Mouse (Mus musculus): ENCODE data around the gene Maml1. TPM values are rescaled to one million over a fixed set of nuclear protein-coding genes. Genes with fewer than 3 reads are reported as not detected.

Maml1 gene
- polyA plus RNA-seq, 1 experiment, result 35.3 TPM

- DNase-seq, result no peak
- H3K27ac ChIP-seq (ENCODE audit: control insufficient read depth, insufficient read depth, low read length), result no peak overlapping the region; the same call in 1 of the 2 replicates
- no peaks in the 10 kb centered on the region for H3K27me3 ChIP-seq (ENCODE audit: control insufficient read depth, insufficient read depth, low read length)
- no peak overlapping the region; the same call in 1 of the 2 replicates for H3K4me3 ChIP-seq (ENCODE audit: control insufficient read depth, insufficient read depth, low read length)
- TF ChIP-seq CTCF (IDR thresholded peaks at IDR 0.05; ENCODE audit: borderline replicate concordance, control insufficient read depth, extremely low read depth, insufficient read depth, low read length, poor library complexity), result no peak
- TF ChIP-seq POLR2A (IDR thresholded peaks at IDR 0.05; ENCODE audit: control insufficient read depth, extremely low read depth, insufficient read depth, low read length, poor library complexity), result no peak
- peaks cover 7% of the 10 kb centered on the region for H3K4me1 ChIP-seq (replicated peaks; ENCODE audit: control insufficient read depth, insufficient read depth, low read length)
- 92% methylated on average over 3 of the region's 3 CpGs for WGBS
- peaks cover 10% of the 10 kb centered on the region for H3K36me3 ChIP-seq (ENCODE audit: control insufficient read depth, insufficient read depth, low read length)
Observed at GRCm38 (mm10) chr11:50211322-50212059, 80.6 kb downstream of the Maml1 start.

- DNase-seq, result peak; percentile 78
- TF ChIP-seq POLR2A (IDR thresholded peaks at IDR 0.05; ENCODE audit: control insufficient read depth, extremely low read depth, insufficient read depth, low read length, poor library complexity) (peak; percentile 95), CTCF (IDR thresholded peaks at IDR 0.05; ENCODE audit: borderline replicate concordance, control insufficient read depth, extremely low read depth, insufficient read depth, low read length, poor library complexity) (peak; percentile 51; the same call in 1 of the 2 replicates)
- Histone ChIP-seq H3K4me1 (replicated peaks; ENCODE audit: control insufficient read depth, insufficient read depth, low read length) (peaks cover 7% of the 10 kb centered on the region), H3K27ac (ENCODE audit: control insufficient read depth, insufficient read depth, low read length) (peak within 1 kb of the TSS; percentile 83), H3K4me3 (ENCODE audit: control insufficient read depth, insufficient read depth, low read length) (peak within 1 kb of the TSS; percentile 93), H3K36me3 (ENCODE audit: control insufficient read depth, insufficient read depth, low read length) (peaks cover 19% of the 10 kb centered on the region), H3K27me3 (ENCODE audit: control insufficient read depth, insufficient read depth, low read length) (no peaks in the 10 kb centered on the region)
- WGBS, result under 1% methylated on average over 48 of the region's 48 CpGs
Observed at GRCm38 (mm10) chr11:50210505-50211151, 81.5 kb downstream of the Maml1 start, which contains the start of the genes Sqstm1 and Mgat4b. Sqstm1 (minus strand) TSS chr11:50210827. Mgat4b (plus strand) TSS chr11:50210890.

DNA sequence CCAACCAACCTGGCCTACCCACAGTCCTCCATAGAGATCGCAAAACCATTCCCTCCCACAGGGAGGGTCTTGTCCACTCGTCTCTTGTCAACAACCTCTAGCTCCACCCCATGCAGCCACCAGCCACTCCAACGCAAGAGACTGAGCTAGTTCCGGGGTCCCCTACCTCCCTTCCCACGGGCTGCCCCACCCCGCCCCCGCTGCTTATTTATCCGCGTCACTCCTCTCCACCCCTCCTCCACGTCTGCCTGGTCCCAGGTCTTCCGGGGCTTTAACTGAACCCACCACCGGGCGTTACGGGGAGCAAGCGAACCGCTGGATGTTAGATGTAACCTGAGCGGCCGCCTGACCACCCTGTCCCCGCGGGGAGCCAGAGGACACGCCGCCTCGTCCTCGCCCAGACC lies 82.0 kb downstream of the Maml1 start:
- TF ChIP-seq CTCF (IDR thresholded peaks at IDR 0.05; ENCODE audit: borderline replicate concordance, control insufficient read depth, extremely low read depth, insufficient read depth, low read length, poor library complexity) (no peak), POLR2A (IDR thresholded peaks at IDR 0.05; ENCODE audit: control insufficient read depth, extremely low read depth, insufficient read depth, low read length, poor library complexity) (no peak)

DNA sequence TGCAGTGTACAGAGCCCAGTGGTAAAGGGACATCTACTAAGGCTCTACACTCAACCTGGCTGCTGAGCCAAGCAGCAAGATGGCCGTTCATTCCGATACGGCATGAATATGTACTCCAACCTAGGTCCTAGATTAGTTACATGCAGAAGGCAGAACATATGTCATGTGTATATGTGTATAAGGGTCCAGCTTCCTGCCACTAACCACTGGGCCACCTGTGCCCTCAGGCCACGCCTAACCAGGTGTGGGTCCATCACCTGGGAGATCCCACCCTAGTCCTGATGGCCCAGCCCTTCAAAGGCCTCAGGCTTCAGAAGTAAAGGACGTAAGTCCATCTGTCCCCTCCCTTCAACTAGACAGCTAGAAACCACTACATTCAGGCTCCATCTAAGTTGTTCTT lies 84.1 kb downstream of the Maml1 start:
- H3K4me3 ChIP-seq (ENCODE audit: control insufficient read depth, insufficient read depth, low read length), result no peak overlapping the region
- no peak for DNase-seq
- H3K27ac ChIP-seq (ENCODE audit: control insufficient read depth, insufficient read depth, low read length), result no peak overlapping the region
- no peak for TF ChIP-seq CTCF (IDR thresholded peaks at IDR 0.05; ENCODE audit: borderline replicate concordance, control insufficient read depth, extremely low read depth, insufficient read depth, low read length, poor library complexity)
- no peak for TF ChIP-seq POLR2A (IDR thresholded peaks at IDR 0.05; ENCODE audit: control insufficient read depth, extremely low read depth, insufficient read depth, low read length, poor library complexity)
- H3K36me3 ChIP-seq (ENCODE audit: control insufficient read depth, insufficient read depth, low read length), result peaks cover 39% of the 10 kb centered on the region
- H3K4me1 ChIP-seq (replicated peaks; ENCODE audit: control insufficient read depth, insufficient read depth, low read length), result peaks cover 7% of the 10 kb centered on the region
- no peaks in the 10 kb centered on the region for H3K27me3 ChIP-seq (ENCODE audit: control insufficient read depth, insufficient read depth, low read length)
- 92% methylated on average over 5 of the region's 5 CpGs for WGBS

More for the DNA sequence above, 82.0 kb downstream of the Maml1 start:
- Histone ChIP-seq H3K27ac (ENCODE audit: control insufficient read depth, insufficient read depth, low read length) (peak overlapping the region; percentile 83), H3K27me3 (ENCODE audit: control insufficient read depth, insufficient read depth, low read length) (no peaks in the 10 kb centered on the region), H3K4me3 (ENCODE audit: control insufficient read depth, insufficient read depth, low read length) (peak overlapping the region; percentile 93), H3K4me1 (replicated peaks; ENCODE audit: control insufficient read depth, insufficient read depth, low read length) (peaks cover 7% of the 10 kb centered on the region), H3K36me3 (ENCODE audit: control insufficient read depth, insufficient read depth, low read length) (peaks cover 24% of the 10 kb centered on the region)
- peak; percentile 90 for DNase-seq
- under 1% methylated on average over 24 of the region's 24 CpGs for WGBS

DNA sequence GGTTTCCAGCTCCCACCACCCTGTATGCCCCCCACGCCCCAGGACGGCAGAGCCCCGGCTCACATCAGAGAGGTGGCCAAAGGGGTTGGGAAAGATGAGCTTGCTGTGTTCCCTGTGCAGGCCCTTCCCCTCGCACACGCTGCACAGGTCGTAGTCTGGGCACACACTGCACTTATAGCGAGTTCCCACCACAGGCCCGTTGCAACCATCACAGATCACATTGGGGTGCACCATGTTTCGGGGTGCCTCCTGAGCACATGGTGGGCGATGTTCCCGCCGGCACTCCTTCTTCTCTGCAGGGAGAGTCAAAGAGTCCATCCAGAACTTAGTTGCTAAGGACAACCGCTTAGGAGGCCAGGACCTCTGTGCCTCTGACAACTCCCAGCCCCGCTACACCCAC lies 84.8 kb downstream of the Maml1 start:
- peaks cover 46% of the 10 kb centered on the region for H3K36me3 ChIP-seq (ENCODE audit: control insufficient read depth, insufficient read depth, low read length)
- H3K4me1 ChIP-seq (replicated peaks; ENCODE audit: control insufficient read depth, insufficient read depth, low read length), result peaks cover 7% of the 10 kb centered on the region
- no peak overlapping the region for H3K4me3 ChIP-seq (ENCODE audit: control insufficient read depth, insufficient read depth, low read length)
- no peak overlapping the region for H3K27ac ChIP-seq (ENCODE audit: control insufficient read depth, insufficient read depth, low read length)
- TF ChIP-seq CTCF (IDR thresholded peaks at IDR 0.05; ENCODE audit: borderline replicate concordance, control insufficient read depth, extremely low read depth, insufficient read depth, low read length, poor library complexity), result no peak
- no peak for TF ChIP-seq POLR2A (IDR thresholded peaks at IDR 0.05; ENCODE audit: control insufficient read depth, extremely low read depth, insufficient read depth, low read length, poor library complexity)
- WGBS, result 98% methylated on average over 14 of the region's 14 CpGs
- no peak for DNase-seq
- no peaks in the 10 kb centered on the region for H3K27me3 ChIP-seq (ENCODE audit: control insufficient read depth, insufficient read depth, low read length)

GRCm38 (mm10) chr11:50206037-50206436 lies 86.1 kb downstream of the Maml1 start:
- peaks cover 3% of the 10 kb centered on the region for H3K4me1 ChIP-seq (replicated peaks; ENCODE audit: control insufficient read depth, insufficient read depth, low read length)
- H3K27me3 ChIP-seq (ENCODE audit: control insufficient read depth, insufficient read depth, low read length), result no peaks in the 10 kb centered on the region
- H3K27ac ChIP-seq (ENCODE audit: control insufficient read depth, insufficient read depth, low read length), result no peak overlapping the region
- no peak for TF ChIP-seq POLR2A (IDR thresholded peaks at IDR 0.05; ENCODE audit: control insufficient read depth, extremely low read depth, insufficient read depth, low read length, poor library complexity)
- DNase-seq, result no peak
- no peak overlapping the region for H3K4me3 ChIP-seq (ENCODE audit: control insufficient read depth, insufficient read depth, low read length)
- 96% methylated on average over 2 of the region's 2 CpGs for WGBS
- peaks cover 59% of the 10 kb centered on the region for H3K36me3 ChIP-seq (ENCODE audit: control insufficient read depth, insufficient read depth, low read length)

Other genes starting within 250 kb of the Maml1 start
- 58.7 and 70.3 TPM in 2 replicates for gene Tbc1d9b, start 160.9 kb downstream of the Maml1 start, polyA plus RNA-seq (2012; rRNA removed)
- 8.7 and 8.9 TPM in 2 replicates for gene Mrnip, start 117.9 kb downstream of the Maml1 start, polyA plus RNA-seq (2012; rRNA removed)
- gene Sqstm1, start 81.5 kb downstream of the Maml1 start, polyA plus RNA-seq (2012; rRNA removed), result 159 and 173 TPM in 2 replicates
- 29.5 and 29.7 TPM in 2 replicates for gene Mgat4b, start 81.4 kb downstream of the Maml1 start, polyA plus RNA-seq (2012; rRNA removed)
- 34.4 and 46.9 TPM in 2 replicates for gene Ltc4s, start 53.7 kb downstream of the Maml1 start, polyA plus RNA-seq (2012; rRNA removed)
- 43.1 and 44.3 TPM in 2 replicates for gene Canx, start 33.4 kb upstream of the Maml1 start, polyA plus RNA-seq (2012; rRNA removed)
- 0.16 TPM in 1 of 2 replicates, not detected in the other for gene Cby3, start 62.2 kb upstream of the Maml1 start, polyA plus RNA-seq (2012; rRNA removed)
- gene Hnrnph1, start 84.7 kb upstream of the Maml1 start, polyA plus RNA-seq (2012; rRNA removed), result 147 and 164 TPM in 2 replicates
- 9.5 and 10.7 TPM in 2 replicates for gene Rufy1, start 138.8 kb upstream of the Maml1 start, polyA plus RNA-seq (2012; rRNA removed)

Data from thymus, adult 2 months (tissue).